ENCODE assay signal across 17 mouse cellular contexts in the genomic region with DNA sequence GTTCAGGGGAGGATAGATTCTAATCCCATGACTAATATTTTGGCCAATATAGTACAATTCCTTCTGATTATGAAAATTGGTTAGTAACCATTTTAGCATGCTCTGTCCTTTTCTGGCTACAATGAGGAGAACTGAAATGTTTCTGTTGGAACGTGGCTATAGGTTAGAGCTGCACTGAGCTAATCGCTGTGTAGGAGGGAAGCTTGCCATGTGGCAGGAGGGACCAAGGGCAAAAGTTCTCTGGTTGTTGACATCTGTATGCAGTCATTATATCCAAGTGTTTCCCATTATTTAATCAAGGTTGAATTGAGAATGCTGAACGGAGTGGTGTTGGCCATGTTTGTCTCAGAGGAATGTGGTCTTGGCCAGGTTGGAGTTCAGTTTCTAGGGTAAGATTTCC.
"Had no signal": no experiment of that assay in that cellular context is flagged by ENCODE, and none has a peak within 500 bp of the region (broad histone marks: within the 10 kb centered on the region; RNA-seq: fewer than 3 reads in every experiment).

No protein-coding gene starts in this region.

- H3K27me3 ChIP-seq: limb, embryonic 12.5 days; limb, embryonic 15.5 days; neural tube, embryonic 13.5 days had no signal

- ATAC-seq: liver, postnatal 0 days; lung, postnatal 0 days had no signal

- H3K27ac ChIP-seq: limb, embryonic 12.5 days; limb, embryonic 15.5 days; liver, embryonic 14.5 days; macrophage; neural tube, embryonic 13.5 days had no signal

- H3K4me2 ChIP-seq: limb, embryonic 12.5 days; limb, embryonic 15.5 days; liver, embryonic 11.5 days; lung, embryonic 14.5 days; neural tube, embryonic 13.5 days had no signal

- H3K4me1 ChIP-seq: limb, embryonic 12.5 days; limb, embryonic 15.5 days; neural tube, embryonic 13.5 days had no signal

- H3K4me3 ChIP-seq: limb, embryonic 12.5 days; limb, embryonic 15.5 days; myocyte; neural tube, embryonic 13.5 days had no signal

- DNase-seq: kidney, adult 18-20 months; kidney, adult 9 months; kidney, postnatal 14 days; kidney, postnatal 4 days; left cerebral cortex, postnatal 4 days; liver, postnatal 0 days; lung, embryonic 14.5 days; thymus, adult 18-20 months; thymus, postnatal 36 days had no signal

- H3K9ac ChIP-seq: limb, embryonic 12.5 days; limb, embryonic 15.5 days; liver, embryonic 14.5 days; liver, postnatal 0 days; lung, embryonic 14.5 days; neural tube, embryonic 13.5 days had no signal

- H3K9me3 ChIP-seq: limb, embryonic 12.5 days; limb, embryonic 15.5 days; neural tube, embryonic 13.5 days had no signal

- H3K36me3 ChIP-seq: limb, embryonic 12.5 days; limb, embryonic 15.5 days; neural tube, embryonic 13.5 days had no signal
